In genomic region chr6:18372447-18373228, GRCm38 (mm10) we compare ENCODE assay signal across 8 mouse cellular contexts.
DNase-seq lines count a peak whose midpoint lies in the region; ATAC-seq and TF ChIP-seq lines count a peak whose summit lies in the region.

No protein-coding gene starts in this region.

- TF ChIP-seq CTCF in kidney, adult 2 months (conservative IDR thresholded peaks at IDR 0.05; ENCODE audit: insufficient read depth, insufficient read length, low read depth, low read length): peak; percentile 74

- no peak overlapping the region for H3K4me3 ChIP-seq in kidney, adult 2 months (ENCODE audit: insufficient read depth, low read depth, low read length)
- no peak overlapping the region for H3K4me3 ChIP-seq in liver, embryonic 11.5 days (ENCODE audit: low read depth, low read length)
- no peak overlapping the region for H3K4me3 ChIP-seq in neural tube, embryonic 11.5 days (ENCODE audit: low read depth, low read length)

- intact Hi-C loops in gastrocnemius, postnatal 14 days (cut with DNase I; ENCODE audit: low total_unique reads): no loop called here

- no peaks in the 10 kb centered on the region for H3K9me3 ChIP-seq in liver, embryonic 11.5 days (ENCODE audit: control insufficient read depth, low read length)
- H3K9me3 ChIP-seq in neural tube, embryonic 11.5 days (ENCODE audit: control insufficient read depth, low read length): no peaks in the 10 kb centered on the region

- no peak overlapping the region for H3K9ac ChIP-seq in liver, embryonic 11.5 days (ENCODE audit: low read depth, low read length)
- H3K9ac ChIP-seq in neural tube, embryonic 11.5 days (ENCODE audit: low read length): no peak overlapping the region

- H3K27ac ChIP-seq in kidney, adult 2 months (ENCODE audit: insufficient read depth, low read depth, low read length): no peak overlapping the region
- H3K27ac ChIP-seq in liver, embryonic 11.5 days (ENCODE audit: low read depth, low read length): no peak overlapping the region
- no peak overlapping the region for H3K27ac ChIP-seq in neural tube, embryonic 11.5 days (ENCODE audit: low read depth, low read length)

- H3K4me1 ChIP-seq in kidney, adult 2 months (ENCODE audit: control insufficient read depth, insufficient read depth, low read length): no peaks in the 10 kb centered on the region; the same call in 1 of the 2 replicates
- H3K4me1 ChIP-seq in liver, embryonic 11.5 days (replicated peaks; ENCODE audit: control insufficient read depth, insufficient read depth, low read length): no peaks in the 10 kb centered on the region
- no peaks in the 10 kb centered on the region for H3K4me1 ChIP-seq in neural tube, embryonic 11.5 days (ENCODE audit: control insufficient read depth, insufficient read depth, low read length)

- H3K36me3 ChIP-seq in kidney, adult 2 months (ENCODE audit: control insufficient read depth, insufficient read depth, low read length): no peaks in the 10 kb centered on the region
- no peaks in the 10 kb centered on the region for H3K36me3 ChIP-seq in liver, embryonic 11.5 days (ENCODE audit: control insufficient read depth, insufficient read depth, low read length)
- no peaks in the 10 kb centered on the region for H3K36me3 ChIP-seq in neural tube, embryonic 11.5 days (ENCODE audit: control insufficient read depth, insufficient read depth, low read length)

- H3K27me3 ChIP-seq in kidney, adult 2 months (replicated peaks; ENCODE audit: control insufficient read depth, insufficient read depth, low read length): no peaks in the 10 kb centered on the region
- no peaks in the 10 kb centered on the region for H3K27me3 ChIP-seq in liver, embryonic 11.5 days (replicated peaks; ENCODE audit: control insufficient read depth, insufficient read depth, low read length)
- H3K27me3 ChIP-seq in neural tube, embryonic 11.5 days (ENCODE audit: control insufficient read depth, insufficient read depth, low read length): no peaks in the 10 kb centered on the region

- H3K4me2 ChIP-seq in liver, embryonic 11.5 days: no peak overlapping the region
- no peak overlapping the region for H3K4me2 ChIP-seq in neural tube, embryonic 11.5 days (ENCODE audit: low read depth)

- peak; percentile 74 for ATAC-seq in granulocyte monocyte progenitor cell, adult 5-6 weeks (replicated peaks; ENCODE audit: poor library complexity, severe bottlenecking)
- peak; percentile 75 for ATAC-seq in liver, embryonic 11.5 days (replicated peaks; ENCODE audit: low FRiP score)
- ATAC-seq in neural tube, embryonic 11.5 days (ENCODE audit: insufficient read depth, low FRiP score, low TSS enrichment): no peak

- no peak for TF ChIP-seq POLR2A in kidney, adult 2 months (IDR thresholded peaks at IDR 0.05; ENCODE audit: low read depth, low read length)

- WGBS in kidney, adult 2 months: 15% methylated on average over 7 of the region's 7 CpGs
- WGBS in liver, embryonic 11.5 days: 27% methylated on average over 7 of the region's 7 CpGs
- 42% methylated on average over 7 of the region's 7 CpGs for WGBS in neural tube, embryonic 11.5 days

- peak; percentile 56 for DNase-seq in gastrocnemius, postnatal 10 days
- DNase-seq in gastrocnemius, postnatal 14 days: no peak
- DNase-seq in cerebellum, postnatal 25 days: peak; percentile 63 to 79
- DNase-seq in kidney, adult 2 months: peak; percentile 79
- DNase-seq in liver, embryonic 11.5 days (ENCODE audit: low spot score): peak; percentile 51
- DNase-seq in neural tube, embryonic 11.5 days (ENCODE audit: low spot score): peak; percentile 67
- peak; percentile 45 for DNase-seq in telencephalon, adult 2 months (ENCODE audit: low read depth, low spot score)
